Mouse (Mus musculus) embryonic facial prominence, embryonic 11.5 days (tissue): ENCODE results near the gene Cdk10. TPM values are rescaled to one million over a fixed set of nuclear protein-coding genes. Genes with fewer than 3 reads are reported as not detected.

Source experiments
- ATAC-seq: fragments of 200-750 bp; cut with Nextera tagmentation; replicated peaks from 2 replicates; pipeline ENCODE4 v1.8.0; 2017; ENCODE audit warnings: low read depth; ENCODE audit not compliant: insufficient number of reproducible peaks, low FRiP score, low TSS enrichment
- DNase-seq: peaks from one replicate; pipeline ENCODE4 v3.0.0-alpha.2; 2015; ENCODE audit warnings: low spot score
- H3K27ac ChIP-seq: fragments of 300-500 bp; sonication (generic); replicated peaks from 2 replicates; pipeline ENCODE4 v1.5.1; 2014; ENCODE audit warnings: mild to moderate bottlenecking, low read depth, low read length, control low read depth
- H3K27me3 ChIP-seq: fragments of 300-500 bp; sonication (generic); 2 replicates; pipeline ENCODE4 v1.6.1; 2014; ENCODE audit warnings: mild to moderate bottlenecking, low read length, moderate library complexity, mixed read lengths; ENCODE audit not compliant: control insufficient read depth, insufficient read depth
- H3K36me3 ChIP-seq: fragments of 300-500 bp; sonication (generic); replicated peaks from 2 replicates; pipeline ENCODE4 v1.6.1; 2014; ENCODE audit warnings: low read depth, mild to moderate bottlenecking, low read length, moderate library complexity, mixed read lengths; ENCODE audit not compliant: control insufficient read depth, insufficient read depth
- H3K4me1 ChIP-seq: fragments of 300-500 bp; sonication (generic); 2 replicates; pipeline ENCODE4 v1.6.1; 2014; ENCODE audit warnings: low read length, mixed read lengths; ENCODE audit not compliant: control insufficient read depth, insufficient read depth
- H3K4me2 ChIP-seq: fragments of 300-500 bp; sonication (generic); 2 replicates; pipeline ENCODE4 v1.6.1; 2014; ENCODE audit warnings: low read depth, mild to moderate bottlenecking, control low read depth, low read length, moderate library complexity
- H3K4me3 ChIP-seq: fragments of 300-500 bp; sonication (generic); 2 replicates; pipeline ENCODE4 v1.5.1; 2014; ENCODE audit warnings: low read depth, low read length, control low read depth
- H3K9ac ChIP-seq: fragments of 300-500 bp; sonication (generic); replicated peaks from 2 replicates; pipeline ENCODE4 v1.6.1; 2014; ENCODE audit warnings: mild to moderate bottlenecking, control low read depth, low read length
- H3K9me3 ChIP-seq: fragments of 300-500 bp; sonication (generic); replicated peaks from 2 replicates; pipeline ENCODE4 v1.6.1; 2016; ENCODE audit warnings: mild to moderate bottlenecking, low read length, inconsistent platforms, mixed read lengths; ENCODE audit not compliant: control insufficient read depth
- WGBS: fragments of 180-500 bp; shearing (Covaris S2); extraction: QIAGEN DNeasy Blood & Tissue Kit; methylation state at CpG from one replicate; pipeline ENCODE4 v1.1.7; 2014; 5-methylcytosine and 5-hydroxymethylcytosine counted together
- polyA plus RNA-seq: library from polyadenylated mRNA; unstranded; fragments of >200 nt; fragmentation: Nextera tagmentation; extraction: Ambion mirVana; gene quantifications from 2 replicates; pipeline ENCODE4 v1.2.1, GENCODE M21; 2014

Gene Cdk10
- polyA plus RNA-seq, 1 experiment from 2014 or later: 29.9 TPM

DNA sequence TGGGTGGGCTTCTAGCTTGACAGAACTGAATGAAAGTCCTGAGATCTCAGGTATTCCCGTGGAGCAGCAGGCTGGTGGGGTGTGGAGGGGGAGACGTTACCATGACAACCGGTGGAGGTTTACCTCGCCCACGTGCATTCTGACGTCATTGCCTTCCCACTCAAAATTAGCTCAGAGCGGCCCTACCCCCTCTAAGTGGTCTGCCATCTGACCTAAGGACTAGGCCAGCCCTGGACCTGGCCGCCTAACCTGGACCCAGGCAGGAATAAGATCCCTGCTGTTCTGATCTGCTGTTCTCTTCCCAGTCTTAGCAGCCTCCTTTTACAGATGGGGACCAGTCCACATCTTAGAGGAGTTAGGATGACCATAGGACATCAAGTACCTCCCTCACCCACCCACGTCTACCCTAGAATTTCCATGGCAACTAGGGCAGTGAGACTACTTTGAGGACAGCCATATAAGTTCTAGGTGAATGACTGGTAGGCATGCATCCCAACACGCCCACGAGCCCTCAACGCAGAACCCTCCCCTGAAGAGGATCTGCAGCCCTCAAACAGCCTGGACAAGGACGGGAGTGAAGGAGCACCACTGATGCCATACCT, 10.4 kb downstream of the Cdk10 start:
- peak overlapping the region; percentile 49; the same call in 1 of the 2 replicates for H3K9ac ChIP-seq
- ATAC-seq: no peak
- no peak for DNase-seq
- 37% methylated on average over 13 of the region's 13 CpGs for WGBS
- H3K36me3 ChIP-seq: no peaks in the 10 kb centered on the region
- H3K27me3 ChIP-seq: peaks cover 9% of the 10 kb centered on the region
- H3K4me1 ChIP-seq: no peaks in the 10 kb centered on the region
- no peak overlapping the region for H3K27ac ChIP-seq
- peak overlapping the region; percentile 47 for H3K4me3 ChIP-seq
- H3K4me2 ChIP-seq: peak overlapping the region; percentile 88
- no peaks in the 10 kb centered on the region for H3K9me3 ChIP-seq

DNA sequence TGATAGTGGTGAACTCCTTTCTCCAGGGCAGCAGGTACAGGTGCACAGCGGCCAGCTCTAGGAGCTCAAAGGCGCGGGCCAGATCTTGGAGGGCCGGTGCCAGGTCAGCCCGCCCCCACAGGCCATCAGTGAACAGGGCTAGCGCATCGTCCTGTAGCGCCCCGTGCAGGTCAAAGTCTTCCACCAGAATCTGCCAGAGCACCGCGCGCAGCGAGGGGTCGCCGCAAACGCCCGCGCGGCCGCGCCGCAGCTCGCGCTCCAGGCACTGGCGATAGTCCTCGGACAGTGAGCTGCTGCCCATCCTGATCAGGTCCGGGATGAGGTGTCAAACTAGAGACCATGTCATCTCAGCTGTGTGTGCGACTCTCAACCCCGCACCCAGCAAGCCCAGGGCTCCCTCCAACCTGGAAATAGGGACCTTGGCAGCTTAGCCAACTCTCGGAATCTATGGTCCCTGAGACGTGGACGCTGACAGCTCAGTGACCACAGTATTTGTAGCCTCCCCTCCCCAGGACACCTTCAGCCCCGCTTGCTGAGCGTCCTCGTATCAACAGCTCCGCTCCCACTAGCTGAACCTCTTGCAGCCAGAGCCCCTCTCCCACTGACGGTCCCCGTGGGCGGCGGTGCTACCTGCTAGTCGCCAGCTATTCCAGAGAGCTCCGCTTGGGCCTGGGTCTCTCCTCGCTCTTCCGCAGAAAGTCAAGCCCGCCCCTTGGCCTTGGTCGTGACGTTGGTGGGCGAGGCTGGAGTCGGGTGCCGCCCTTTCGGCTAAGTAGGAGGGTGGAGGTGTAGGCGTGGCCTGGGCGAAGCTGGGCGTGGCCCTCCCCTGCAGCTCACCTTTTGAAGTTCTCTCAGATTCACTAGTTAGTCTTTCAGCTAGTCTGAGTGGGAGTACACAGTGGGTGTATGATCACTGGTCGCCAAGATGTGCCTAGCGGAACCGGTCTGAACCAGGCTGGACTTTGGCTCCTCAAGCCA, 11.2 kb downstream of the Cdk10 start, which contains the start of gene Spata2l:
Gene Spata2l, minus strand, starts transcription at position 714 of the 978 bp plus-strand sequence.
- 1% methylated on average over 57 of the region's 57 CpGs for WGBS
- Histone ChIP-seq H3K4me1 (no peaks in the 10 kb centered on the region), H3K36me3 (no peaks in the 10 kb centered on the region), H3K4me2 (peak within 1 kb of the TSS; percentile 88), H3K27me3 (peaks cover 9% of the 10 kb centered on the region), H3K9ac (peak within 1 kb of the TSS; percentile 49), H3K4me3 (peak within 1 kb of the TSS; percentile 47), H3K27ac (no peak within 1 kb of the TSS; the same call in 1 of the 2 replicates), H3K9me3 (no peaks in the 10 kb centered on the region)
- ATAC-seq (peak; percentile 86), DNase-seq (peak; percentile 92)

DNA sequence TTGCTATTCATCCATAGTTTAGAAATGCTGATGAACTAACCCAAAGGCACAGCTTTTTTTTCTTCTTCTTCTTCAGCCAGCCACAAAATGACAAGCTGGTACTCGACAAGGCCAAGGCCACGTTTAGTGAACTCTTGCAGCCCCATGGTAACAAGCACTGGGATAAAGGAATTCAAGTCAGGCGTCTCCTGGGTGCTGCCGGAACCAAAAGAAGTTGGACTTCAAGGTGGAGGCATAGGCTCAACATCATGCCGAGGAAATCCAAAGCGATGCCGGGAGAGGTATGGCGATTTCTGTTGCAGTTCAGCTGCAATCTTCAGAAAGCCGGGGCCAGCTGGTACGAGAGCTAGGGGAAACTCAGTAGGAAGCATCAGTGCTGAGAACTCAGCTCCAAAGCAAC, 14.8 kb downstream of the Cdk10 start:
- H3K4me2 ChIP-seq: no peak overlapping the region
- no peak overlapping the region for H3K4me3 ChIP-seq
- H3K36me3 ChIP-seq: no peaks in the 10 kb centered on the region
- H3K27me3 ChIP-seq: peaks cover 9% of the 10 kb centered on the region
- H3K9me3 ChIP-seq: no peaks in the 10 kb centered on the region
- no peak overlapping the region for H3K9ac ChIP-seq
- no peak for ATAC-seq
- WGBS: 87% methylated on average over 10 of the region's 10 CpGs
- H3K27ac ChIP-seq: no peak overlapping the region
- DNase-seq: no peak
- no peaks in the 10 kb centered on the region for H3K4me1 ChIP-seq

DNA sequence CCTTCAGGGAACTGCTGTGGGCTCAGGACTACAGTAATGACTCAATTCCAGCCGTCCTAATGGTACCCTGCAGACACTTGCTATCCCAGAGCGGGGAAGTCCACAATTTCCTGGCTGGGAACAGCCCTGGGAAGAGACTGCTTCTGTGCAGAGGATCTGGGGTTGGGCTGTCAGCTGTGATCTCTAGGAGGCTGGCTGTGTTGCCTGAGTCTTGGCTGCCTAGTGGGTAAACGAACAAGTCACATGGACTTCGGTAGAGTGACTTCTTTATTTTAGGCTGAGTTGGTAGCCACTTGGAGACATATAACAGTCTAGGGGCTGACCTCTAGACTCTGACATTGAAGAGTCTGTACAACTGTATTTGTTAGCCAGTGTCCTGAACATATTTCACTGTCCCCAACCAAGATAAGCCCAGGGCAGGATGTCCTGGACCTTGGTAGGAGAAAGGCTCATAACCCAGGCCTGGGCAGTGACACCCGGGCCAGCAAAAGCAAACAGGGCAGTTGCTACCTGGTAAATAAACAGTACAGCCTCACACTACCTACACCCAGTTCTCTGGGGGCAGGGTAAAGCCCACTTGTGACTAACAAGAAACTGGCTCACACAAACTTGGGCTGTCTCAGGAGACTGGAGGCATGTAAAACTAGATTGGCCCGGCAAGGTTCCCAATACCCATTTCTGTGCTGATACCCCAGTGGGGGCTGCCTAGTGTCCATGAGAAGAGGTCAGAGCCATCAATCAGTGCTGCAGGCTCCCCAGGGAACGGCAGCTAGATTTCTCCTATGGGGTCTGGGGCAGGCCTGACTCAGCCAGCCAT, 17.7 kb downstream of the Cdk10 start:
- no peak overlapping the region for H3K9ac ChIP-seq
- no peak for ATAC-seq
- WGBS: 90% methylated on average over 7 of the region's 7 CpGs
- DNase-seq: no peak
- peaks cover 5% of the 10 kb centered on the region for H3K36me3 ChIP-seq
- no peak overlapping the region for H3K4me2 ChIP-seq
- no peak overlapping the region for H3K4me3 ChIP-seq
- H3K9me3 ChIP-seq: no peaks in the 10 kb centered on the region
- H3K27ac ChIP-seq: no peak overlapping the region
- no peaks in the 10 kb centered on the region for H3K27me3 ChIP-seq
- no peaks in the 10 kb centered on the region for H3K4me1 ChIP-seq

DNA sequence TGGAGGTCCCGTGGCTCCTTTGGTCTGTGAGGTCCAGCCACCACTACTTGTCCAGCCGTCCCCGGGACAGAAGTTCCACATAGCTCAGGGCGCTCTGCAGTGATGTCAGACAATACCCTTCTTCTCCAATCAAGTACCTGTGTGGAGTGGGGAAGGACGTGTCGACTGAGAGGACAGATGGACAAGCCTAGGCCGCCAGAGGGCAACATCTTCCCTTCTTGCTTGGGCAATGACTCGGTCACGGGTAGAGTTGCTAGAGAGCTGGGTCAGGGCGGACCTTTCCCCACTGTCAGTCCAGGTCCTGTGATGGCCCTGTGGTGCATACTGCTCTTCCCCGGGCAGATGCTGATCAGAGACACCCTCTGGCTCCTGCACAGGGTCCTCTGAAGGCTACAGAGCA, 18.4 kb downstream of the Cdk10 start:
- no peak for ATAC-seq
- H3K36me3 ChIP-seq: peaks cover 5% of the 10 kb centered on the region
- no peak for DNase-seq
- H3K4me3 ChIP-seq: no peak overlapping the region
- H3K27me3 ChIP-seq: no peaks in the 10 kb centered on the region
- no peaks in the 10 kb centered on the region for H3K4me1 ChIP-seq
- no peak overlapping the region for H3K4me2 ChIP-seq
- WGBS: 67% methylated on average over 11 of the region's 11 CpGs
- H3K9me3 ChIP-seq: no peaks in the 10 kb centered on the region
- H3K9ac ChIP-seq: no peak overlapping the region
- no peak overlapping the region for H3K27ac ChIP-seq

DNA sequence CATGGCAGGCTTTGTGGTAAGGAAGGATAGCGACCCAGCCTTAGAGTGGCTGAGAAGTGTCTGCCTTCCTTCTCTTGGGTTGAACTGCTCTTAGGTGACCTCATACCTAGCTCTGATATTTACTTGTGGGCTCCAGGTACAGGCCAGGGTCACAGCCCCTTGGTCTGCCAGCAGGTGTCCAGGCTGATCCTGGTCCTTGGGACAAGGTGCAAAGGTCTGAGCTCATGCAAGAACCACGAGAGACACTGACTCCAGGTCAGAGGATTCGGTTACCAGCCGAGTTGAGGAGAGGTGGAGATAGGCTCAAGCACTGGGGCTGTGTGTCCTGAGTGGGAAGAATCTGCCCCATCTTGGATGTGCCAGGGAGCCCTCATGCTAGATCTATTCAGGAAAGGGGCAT, 19.7 kb downstream of the Cdk10 start:
- Histone ChIP-seq H3K27me3 (no peaks in the 10 kb centered on the region), H3K4me3 (no peak overlapping the region), H3K9me3 (no peaks in the 10 kb centered on the region), H3K9ac (no peak overlapping the region), H3K27ac (no peak overlapping the region), H3K4me1 (no peaks in the 10 kb centered on the region), H3K4me2 (no peak overlapping the region), H3K36me3 (peaks cover 5% of the 10 kb centered on the region)
- ATAC-seq (no peak), DNase-seq (no peak)
- WGBS: 93% methylated on average over 4 of the region's 4 CpGs

DNA sequence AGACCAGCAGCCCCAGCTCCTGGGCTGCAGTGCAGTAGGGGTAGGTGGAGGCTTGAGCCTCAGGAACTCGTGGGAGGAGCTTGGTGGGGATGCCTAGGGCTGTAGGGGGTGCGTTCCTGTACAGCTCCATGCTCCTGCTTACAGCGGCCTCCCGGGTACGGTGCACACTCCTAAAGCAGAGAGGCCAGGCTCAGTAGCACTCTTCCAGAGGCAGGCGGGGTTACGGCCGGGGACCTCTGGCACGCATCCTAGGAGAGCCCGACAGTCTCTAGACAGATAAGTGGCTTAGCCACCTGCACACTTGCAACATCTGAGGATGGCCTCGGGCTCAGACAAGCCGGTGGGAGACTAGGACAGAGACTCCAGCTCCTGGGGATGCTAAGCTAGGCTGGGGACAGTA, 20.9 kb downstream of the Cdk10 start:
- H3K27ac ChIP-seq: no peak overlapping the region
- peaks cover 5% of the 10 kb centered on the region for H3K36me3 ChIP-seq
- no peak overlapping the region for H3K4me3 ChIP-seq
- H3K27me3 ChIP-seq: no peaks in the 10 kb centered on the region
- no peak overlapping the region for H3K4me2 ChIP-seq
- H3K4me1 ChIP-seq: no peaks in the 10 kb centered on the region
- 90% methylated on average over 12 of the region's 12 CpGs for WGBS
- ATAC-seq (no peak), DNase-seq (no peak)
- H3K9me3 ChIP-seq: no peaks in the 10 kb centered on the region
- H3K9ac ChIP-seq: no peak overlapping the region
